Mouse (Mus musculus): ENCODE results near the gene Col8a2. TPM values are rescaled to one million over a fixed set of nuclear protein-coding genes. Genes with fewer than 3 reads are reported as not detected.

Col8a2 gene
- polyA plus RNA-seq, 1 experiment: 0.62 TPM

DNA sequence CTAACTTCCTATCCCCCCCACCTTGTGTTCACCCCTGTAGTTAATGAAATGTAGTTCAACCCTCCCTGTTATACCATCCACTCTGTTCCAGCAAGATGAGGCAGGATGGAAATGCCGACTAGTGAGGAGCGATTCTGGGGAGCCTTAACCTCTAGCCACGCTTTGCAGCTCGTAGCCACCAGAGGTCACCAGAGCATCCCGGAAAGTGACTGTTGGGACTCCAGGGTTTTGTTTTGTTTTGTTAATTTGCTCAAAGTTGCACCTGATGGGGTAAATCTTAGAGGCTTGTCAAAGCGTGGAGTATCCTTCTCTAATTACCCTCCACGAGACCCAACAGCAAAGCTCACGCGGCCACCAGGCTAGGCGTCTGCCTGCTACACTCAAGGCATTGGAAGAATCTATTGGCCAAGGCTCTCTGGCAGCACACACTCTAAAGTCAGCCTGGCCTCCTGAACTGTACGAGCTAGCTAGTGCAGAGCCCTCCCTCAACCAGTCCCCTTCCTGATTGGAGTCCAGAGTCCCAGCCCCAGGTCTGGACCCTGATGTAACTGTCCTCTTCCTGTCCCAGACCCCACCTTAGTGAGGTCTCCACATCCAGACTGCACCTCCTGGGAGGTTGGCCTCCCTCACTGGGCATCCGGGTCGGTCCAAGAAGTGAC lies 8.6 kb upstream of the Col8a2 start:
- peak; percentile 47 for TF ChIP-seq CTCF (IDR thresholded peaks at IDR 0.05; ENCODE audit: control insufficient read depth, insufficient read depth, insufficient read length)
- TF ChIP-seq FOSL1 (IDR thresholded peaks at IDR 0.05; ENCODE audit: insufficient read depth, low read length, poor library complexity, severe bottlenecking): no peak
- Histone ChIP-seq H3K79me2 (ENCODE audit: control insufficient read depth, insufficient read depth) (no peaks in the 10 kb centered on the region), H3K36me3 (ENCODE audit: control insufficient read depth, insufficient read depth) (peaks cover 20% of the 10 kb centered on the region), H3K4me3 (ENCODE audit: insufficient read depth, poor library complexity, severe bottlenecking) (no peak overlapping the region), H3K79me3 (ENCODE audit: low read depth) (no peaks in the 10 kb centered on the region), H3K27me3 (ENCODE audit: control insufficient read depth, insufficient read depth, insufficient read length) (no peaks in the 10 kb centered on the region), H3ac (ENCODE audit: control insufficient read depth, insufficient read length, low read depth) (no peak overlapping the region)

DNA sequence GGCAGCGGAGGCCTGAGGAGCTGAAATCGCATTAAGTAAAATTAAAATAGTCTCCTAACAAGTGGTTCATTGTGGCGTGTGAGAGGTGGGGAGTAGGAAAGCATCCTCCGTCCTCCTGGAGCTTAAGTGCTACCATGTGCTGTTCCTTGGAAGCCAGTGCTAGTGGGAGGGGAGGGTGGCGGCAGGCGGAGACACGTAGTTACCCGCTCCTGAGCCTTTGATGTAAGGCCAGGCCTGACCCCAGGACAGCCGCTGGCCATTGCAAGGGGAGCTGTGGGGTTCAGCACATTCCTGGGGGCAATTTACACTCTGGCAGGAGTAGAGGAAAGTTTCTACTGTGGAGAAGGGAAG lies 8.1 kb upstream of the Col8a2 start:
- no peak overlapping the region for H3ac ChIP-seq (ENCODE audit: control insufficient read depth, insufficient read length, low read depth)
- TF ChIP-seq MYOG (IDR thresholded peaks at IDR 0.05; ENCODE audit: control insufficient read depth, extremely low read depth, insufficient read length) (no peak), USF1 (IDR thresholded peaks at IDR 0.05; ENCODE audit: low read depth) (no peak), CEBPB (IDR thresholded peaks at IDR 0.05; ENCODE audit: low read depth) (no peak), MAX (IDR thresholded peaks at IDR 0.05) (no peak), FOSL1 (IDR thresholded peaks at IDR 0.05; ENCODE audit: insufficient read depth, low read length, poor library complexity, severe bottlenecking) (no peak), MYOD1 (IDR thresholded peaks at IDR 0.05; ENCODE audit: control insufficient read depth, insufficient read length, low read depth) (no peak), CTCF (IDR thresholded peaks at IDR 0.05; ENCODE audit: control insufficient read depth, insufficient read depth, insufficient read length) (no peak)
- no peaks in the 10 kb centered on the region for H3K79me2 ChIP-seq (ENCODE audit: control insufficient read depth, insufficient read depth)
- no peak overlapping the region for H3K4me3 ChIP-seq (ENCODE audit: insufficient read depth, poor library complexity, severe bottlenecking)
- H3K27me3 ChIP-seq (ENCODE audit: control insufficient read depth, insufficient read depth, insufficient read length): no peaks in the 10 kb centered on the region
- H3K79me3 ChIP-seq (ENCODE audit: low read depth): no peaks in the 10 kb centered on the region
- H3K36me3 ChIP-seq (ENCODE audit: control insufficient read depth, insufficient read depth): peaks cover 17% of the 10 kb centered on the region

DNA sequence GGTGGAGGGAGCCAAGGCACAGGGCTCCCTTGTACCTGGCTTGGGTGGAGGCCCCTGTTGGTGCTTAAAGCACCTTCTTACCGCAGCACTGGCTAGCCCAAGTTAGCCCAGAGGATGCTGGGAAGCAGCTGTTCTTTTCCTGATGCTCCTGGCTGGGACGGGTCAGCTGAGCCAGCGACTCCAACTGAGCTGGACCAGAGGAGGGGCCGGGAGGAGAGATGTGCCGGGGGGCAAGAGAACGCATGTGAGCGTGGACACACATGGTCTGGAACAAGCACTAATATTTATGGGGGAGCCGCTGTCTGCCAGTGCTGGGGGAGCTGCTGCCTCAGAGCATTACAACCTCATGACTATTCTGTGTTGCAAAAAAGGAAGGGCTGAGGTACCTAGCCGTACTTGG lies 7.6 kb upstream of the Col8a2 start:
- no peaks in the 10 kb centered on the region for H3K27me3 ChIP-seq (ENCODE audit: control insufficient read depth, insufficient read depth, insufficient read length)
- H3K4me3 ChIP-seq (ENCODE audit: insufficient read depth, poor library complexity, severe bottlenecking): no peak overlapping the region
- no peak overlapping the region for H3ac ChIP-seq (ENCODE audit: control insufficient read depth, insufficient read length, low read depth)
- no peaks in the 10 kb centered on the region for H3K79me3 ChIP-seq (ENCODE audit: low read depth)
- H3K36me3 ChIP-seq (ENCODE audit: control insufficient read depth, insufficient read depth): peaks cover 14% of the 10 kb centered on the region
- no peaks in the 10 kb centered on the region for H3K79me2 ChIP-seq (ENCODE audit: control insufficient read depth, insufficient read depth)
- TF ChIP-seq CEBPB (IDR thresholded peaks at IDR 0.05; ENCODE audit: low read depth) (no peak), MYOG (IDR thresholded peaks at IDR 0.05; ENCODE audit: control insufficient read depth, extremely low read depth, insufficient read length) (no peak), MYOD1 (IDR thresholded peaks at IDR 0.05; ENCODE audit: control insufficient read depth, insufficient read length, low read depth) (no peak), FOSL1 (IDR thresholded peaks at IDR 0.05; ENCODE audit: insufficient read depth, low read length, poor library complexity, severe bottlenecking) (no peak), USF1 (IDR thresholded peaks at IDR 0.05; ENCODE audit: low read depth) (no peak), MAX (IDR thresholded peaks at IDR 0.05) (no peak), CTCF (IDR thresholded peaks at IDR 0.05; ENCODE audit: control insufficient read depth, insufficient read depth, insufficient read length) (no peak)

DNA sequence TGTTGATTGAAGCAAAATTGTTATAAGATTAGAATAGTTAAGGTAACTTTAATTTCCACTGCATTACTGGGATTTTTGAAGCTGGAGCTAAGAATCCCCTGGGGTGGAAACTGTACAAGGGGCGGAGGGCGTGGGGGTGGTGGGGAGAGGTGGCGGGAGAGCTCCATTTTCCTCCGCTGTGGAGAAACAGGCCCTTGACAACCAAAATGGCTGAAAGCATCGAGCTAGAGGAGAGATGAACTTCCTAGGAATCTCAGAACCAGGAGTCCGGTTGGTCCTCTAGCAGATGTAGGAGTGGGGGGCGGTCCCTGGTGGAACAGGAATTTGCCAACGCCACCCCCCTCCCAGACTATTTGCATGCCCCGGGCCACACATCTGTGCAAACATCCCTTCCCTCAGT lies 4.9 kb upstream of the Col8a2 start:
- Histone ChIP-seq H3K79me3 (ENCODE audit: low read depth) (no peaks in the 10 kb centered on the region), H3K79me2 (ENCODE audit: control insufficient read depth, insufficient read depth) (no peaks in the 10 kb centered on the region), H3K27me3 (ENCODE audit: control insufficient read depth, insufficient read depth, insufficient read length) (peaks cover 10% of the 10 kb centered on the region), H3ac (ENCODE audit: control insufficient read depth, insufficient read length, low read depth) (no peak overlapping the region), H3K4me3 (ENCODE audit: insufficient read depth, poor library complexity, severe bottlenecking) (no peak overlapping the region), H3K36me3 (ENCODE audit: control insufficient read depth, insufficient read depth) (no peaks in the 10 kb centered on the region)
- TF ChIP-seq MYOD1 (IDR thresholded peaks at IDR 0.05; ENCODE audit: control insufficient read depth, insufficient read length, low read depth): no peak
- TF ChIP-seq MAX (IDR thresholded peaks at IDR 0.05): no peak
- no peak for TF ChIP-seq CEBPB (IDR thresholded peaks at IDR 0.05; ENCODE audit: low read depth)
- TF ChIP-seq MYOG (IDR thresholded peaks at IDR 0.05; ENCODE audit: control insufficient read depth, extremely low read depth, insufficient read length): no peak
- TF ChIP-seq FOSL1 (IDR thresholded peaks at IDR 0.05; ENCODE audit: insufficient read depth, low read length, poor library complexity, severe bottlenecking): no peak
- no peak for TF ChIP-seq CTCF (IDR thresholded peaks at IDR 0.05; ENCODE audit: control insufficient read depth, insufficient read depth, insufficient read length)
- TF ChIP-seq USF1 (IDR thresholded peaks at IDR 0.05; ENCODE audit: low read depth): no peak

DNA sequence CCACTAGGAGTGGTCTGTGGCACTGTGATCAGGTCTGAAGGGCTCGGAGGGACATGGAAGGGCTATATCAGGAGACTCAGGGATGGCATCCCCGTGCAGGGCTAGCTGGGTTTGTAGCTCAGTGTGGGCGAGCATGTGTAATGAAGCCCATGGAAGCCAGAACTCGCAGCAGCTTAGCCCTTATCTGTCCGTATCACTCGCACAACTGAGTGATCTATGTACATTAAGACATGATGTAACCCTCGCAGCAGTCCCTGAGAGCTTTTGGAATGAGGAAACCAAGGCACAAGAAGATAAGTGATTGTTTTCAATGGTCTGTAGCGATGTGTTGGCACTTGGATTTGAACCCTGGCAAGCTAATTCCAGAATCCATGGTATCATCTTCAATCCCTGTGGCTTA lies 3.0 kb upstream of the Col8a2 start:
- H3K27me3 ChIP-seq (ENCODE audit: control insufficient read depth, insufficient read depth, insufficient read length): peaks cover 23% of the 10 kb centered on the region

More for the DNA sequence above, 3.0 kb upstream of the Col8a2 start:
- H3K36me3 ChIP-seq (ENCODE audit: control insufficient read depth, insufficient read depth): no peaks in the 10 kb centered on the region
- TF ChIP-seq MYOD1 (IDR thresholded peaks at IDR 0.05; ENCODE audit: control insufficient read depth, insufficient read length, low read depth): no peak
- no peak for TF ChIP-seq USF1 (IDR thresholded peaks at IDR 0.05; ENCODE audit: low read depth)
- no peak for TF ChIP-seq MAX (IDR thresholded peaks at IDR 0.05)
- no peak for TF ChIP-seq CEBPB (IDR thresholded peaks at IDR 0.05; ENCODE audit: low read depth)
- TF ChIP-seq MYOG (IDR thresholded peaks at IDR 0.05; ENCODE audit: control insufficient read depth, extremely low read depth, insufficient read length): no peak
- no peak for TF ChIP-seq CTCF (IDR thresholded peaks at IDR 0.05; ENCODE audit: control insufficient read depth, insufficient read depth, insufficient read length)
- no peak for TF ChIP-seq FOSL1 (IDR thresholded peaks at IDR 0.05; ENCODE audit: insufficient read depth, low read length, poor library complexity, severe bottlenecking)
- no peak overlapping the region for H3K4me3 ChIP-seq (ENCODE audit: insufficient read depth, poor library complexity, severe bottlenecking)
- H3ac ChIP-seq (ENCODE audit: control insufficient read depth, insufficient read length, low read depth): no peak overlapping the region
- H3K79me2 ChIP-seq (ENCODE audit: control insufficient read depth, insufficient read depth): no peaks in the 10 kb centered on the region
- H3K79me3 ChIP-seq (ENCODE audit: low read depth): no peaks in the 10 kb centered on the region
